Mouse (Mus musculus): ENCODE data around the gene Usp24.

DNA sequence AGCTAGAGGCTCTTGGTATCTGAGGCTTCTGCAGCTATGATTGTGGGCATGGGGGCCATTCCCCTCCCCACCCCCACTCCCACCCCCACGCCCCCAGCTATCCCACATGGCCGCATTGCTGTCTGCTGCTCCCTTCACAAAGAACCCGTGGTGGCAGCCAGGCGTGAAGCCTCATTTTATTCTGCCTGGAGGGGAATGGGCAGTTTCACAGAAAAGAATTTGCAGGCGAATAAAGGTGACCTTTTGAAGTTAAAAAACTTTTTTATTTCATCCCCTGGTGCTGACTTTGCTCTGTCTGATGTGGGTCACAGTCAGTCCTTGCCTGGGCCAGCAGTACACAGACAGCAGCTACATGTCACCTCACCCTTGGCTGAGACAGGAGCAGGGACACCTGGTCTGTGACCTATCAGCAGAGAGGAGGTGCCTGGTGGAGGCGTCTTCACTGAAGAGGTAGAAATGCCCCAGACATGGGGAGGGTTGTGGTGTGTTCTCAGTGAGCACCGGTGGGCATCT is 167.3 kb downstream of the Usp24 start:
- TF ChIP-seq EP300 (IDR thresholded peaks at IDR 0.05; ENCODE audit: low read depth): no peak
- no peak for TF ChIP-seq CTCF (IDR thresholded peaks at IDR 0.05; ENCODE audit: low read depth)
